Mouse (Mus musculus) E14TG2a.4 (cell line): ENCODE measurements around the gene Fbxo42.
A peak's percentile ranks its signal among the peaks of the same experiment; 100 is the strongest.

Source experiments
- H3K27me3 ChIP-seq: 2 replicates; pipeline ENCODE4 v1.6.1; 2014; ENCODE audit warnings: low read length, control low read depth; ENCODE audit not compliant: insufficient read depth
- H3K36me3 ChIP-seq: 2 replicates; pipeline ENCODE4 v1.6.1; 2014; ENCODE audit warnings: low read length, control low read depth; ENCODE audit not compliant: insufficient read depth
- H3K4me1 ChIP-seq: replicated peaks from 2 replicates; pipeline ENCODE4 v1.6.1; 2014; ENCODE audit warnings: low read depth, low read length, control low read depth
- H3K4me3 ChIP-seq: replicated peaks from 2 replicates; pipeline ENCODE4 v1.5.1; 2014; ENCODE audit warnings: mild to moderate bottlenecking, low read length
- H3K9me3 ChIP-seq: 2 replicates; pipeline ENCODE4 v1.6.1; 2014; ENCODE audit warnings: low read length, control low read depth
- CTCF ChIP-seq: conservative IDR thresholded peaks from 2 replicates; pipeline ENCODE4 v1.5.1; 2014; ENCODE audit warnings: low read length
- NANOG ChIP-seq: IDR thresholded peaks from 2 replicates; pipeline ENCODE4 v1.6.1; 2014; ENCODE audit warnings: borderline replicate concordance, low read length, mixed read lengths
- POU5F1 ChIP-seq: IDR thresholded peaks from 2 replicates; pipeline ENCODE4 v1.6.1; 2014; ENCODE audit warnings: low read length, borderline replicate concordance

Fbxo42 gene

GRCm38 (mm10) chr4:141207081-141207480 lies 59.4 kb downstream of the Fbxo42 start:
- no peaks in the 10 kb centered on the region for H3K9me3 ChIP-seq
- H3K4me1 ChIP-seq, result peaks cover 34% of the 10 kb centered on the region
- TF ChIP-seq POU5F1, result no peak
- no peak for TF ChIP-seq CTCF
- no peak for TF ChIP-seq NANOG
- H3K36me3 ChIP-seq, result peaks cover 24% of the 10 kb centered on the region
- no peaks in the 10 kb centered on the region for H3K27me3 ChIP-seq
- no peak overlapping the region for H3K4me3 ChIP-seq

GRCm38 (mm10) chr4:141210524-141211219 lies 63.0 kb downstream of the Fbxo42 start:
- TF ChIP-seq NANOG (no peak), POU5F1 (no peak), CTCF (no peak)
- Histone ChIP-seq H3K4me3 (no peak overlapping the region), H3K36me3 (no peaks in the 10 kb centered on the region), H3K4me1 (peaks cover 22% of the 10 kb centered on the region), H3K9me3 (no peaks in the 10 kb centered on the region), H3K27me3 (no peaks in the 10 kb centered on the region)

- Histone ChIP-seq H3K27me3 (no peaks in the 10 kb centered on the region), H3K36me3 (no peaks in the 10 kb centered on the region), H3K9me3 (no peaks in the 10 kb centered on the region), H3K4me1 (peaks cover 20% of the 10 kb centered on the region), H3K4me3 (no peak overlapping the region)
- TF ChIP-seq NANOG (no peak), CTCF (no peak), POU5F1 (no peak)
Measured at GRCm38 (mm10) chr4:141211646-141212045, 63.9 kb downstream of the Fbxo42 start.

GRCm38 (mm10) chr4:141212892-141213291 lies 65.2 kb downstream of the Fbxo42 start:
- TF ChIP-seq CTCF, result no peak
- no peak for TF ChIP-seq NANOG
- no peak for TF ChIP-seq POU5F1
- Histone ChIP-seq H3K36me3 (no peaks in the 10 kb centered on the region), H3K4me3 (no peak overlapping the region)

GRCm38 (mm10) chr4:141213342-141213741 lies 65.6 kb downstream of the Fbxo42 start:
- TF ChIP-seq POU5F1, result no peak
- H3K4me3 ChIP-seq, result no peak overlapping the region
- no peaks in the 10 kb centered on the region for H3K9me3 ChIP-seq
- H3K4me1 ChIP-seq, result peaks cover 25% of the 10 kb centered on the region
- H3K27me3 ChIP-seq, result no peaks in the 10 kb centered on the region
- no peaks in the 10 kb centered on the region for H3K36me3 ChIP-seq

More at GRCm38 (mm10) chr4:141212892-141213291, 65.2 kb downstream of the Fbxo42 start:
- Histone ChIP-seq H3K27me3 (no peaks in the 10 kb centered on the region), H3K9me3 (no peaks in the 10 kb centered on the region), H3K4me1 (peaks cover 21% of the 10 kb centered on the region)

- Histone ChIP-seq H3K9me3 (no peaks in the 10 kb centered on the region), H3K36me3 (no peaks in the 10 kb centered on the region), H3K4me1 (peaks cover 25% of the 10 kb centered on the region), H3K4me3 (peak within 1 kb of the TSS; percentile 83), H3K27me3 (no peaks in the 10 kb centered on the region)
- no peak for TF ChIP-seq NANOG
- no peak for TF ChIP-seq CTCF
- no peak for TF ChIP-seq POU5F1
Measured at GRCm38 (mm10) chr4:141213770-141214336, 66.1 kb downstream of the Fbxo42 start, which contains the start of gene Rsg1. Gene Rsg1, plus strand, starts transcription at chr4:141213956.

- no peak for TF ChIP-seq POU5F1
- TF ChIP-seq CTCF, result no peak; the same call in 1 of the 2 replicates
- no peak for TF ChIP-seq NANOG
- peak overlapping the region; percentile 83 for H3K4me3 ChIP-seq
- peaks cover 26% of the 10 kb centered on the region for H3K4me1 ChIP-seq
- H3K36me3 ChIP-seq, result no peaks in the 10 kb centered on the region
- H3K9me3 ChIP-seq, result no peaks in the 10 kb centered on the region
- no peaks in the 10 kb centered on the region for H3K27me3 ChIP-seq
Measured at GRCm38 (mm10) chr4:141214337-141214851, 66.7 kb downstream of the Fbxo42 start.

- TF ChIP-seq NANOG (no peak), POU5F1 (no peak)
- Histone ChIP-seq H3K4me3 (peak overlapping the region; percentile 63), H3K27me3 (no peaks in the 10 kb centered on the region; the same call in 1 of the 2 replicates), H3K4me1 (peaks cover 18% of the 10 kb centered on the region), H3K9me3 (no peaks in the 10 kb centered on the region), H3K36me3 (no peaks in the 10 kb centered on the region)
Measured at GRCm38 (mm10) chr4:141219583-141220213, 72.0 kb downstream of the Fbxo42 start.

GRCm38 (mm10) chr4:141221848-141222247 lies 74.1 kb downstream of the Fbxo42 start:
- H3K4me1 ChIP-seq, result peaks cover 19% of the 10 kb centered on the region
- H3K36me3 ChIP-seq, result no peaks in the 10 kb centered on the region
- no peaks in the 10 kb centered on the region; the same call in 1 of the 2 replicates for H3K27me3 ChIP-seq
- no peaks in the 10 kb centered on the region for H3K9me3 ChIP-seq
- no peak for TF ChIP-seq CTCF
- TF ChIP-seq NANOG, result no peak
- TF ChIP-seq POU5F1, result no peak
- H3K4me3 ChIP-seq, result no peak overlapping the region
